ENCODE assay signal across 22 mouse cellular contexts in genomic region chrX:20279424-20279823, GRCm38 (mm10).
"Had no signal": no experiment of that assay in that cellular context is flagged by ENCODE, and none has a peak within 500 bp of the region (broad histone marks: within the 10 kb centered on the region; RNA-seq: fewer than 3 reads in every experiment).

No protein-coding gene starts in this region.

- ATAC-seq: liver, embryonic 12.5 days; midbrain, embryonic 13.5 days had no signal

- H3K27me3 ChIP-seq: limb, embryonic 13.5 days; liver, embryonic 12.5 days; liver, embryonic 15.5 days; lung, embryonic 15.5 days; megakaryocyte, embryonic 14.5 days; midbrain, embryonic 13.5 days; neural tube, embryonic 12.5 days; neural tube, embryonic 15.5 days; stomach, embryonic 15.5 days had no signal

- DNase-seq: kidney, adult 11 months; kidney, adult 8-10 months; kidney, postnatal 25 days; layer of hippocampus, adult 9-11 months; liver; lung, adult 18-20 months; lung, postnatal 10 days; lung, postnatal 36 days; retina, postnatal 1 day; right cerebral cortex, postnatal 25 days; thymus, postnatal 25 days had no signal

- H3K36me3 ChIP-seq: limb, embryonic 10.5 days; limb, embryonic 13.5 days; liver, embryonic 12.5 days; liver, embryonic 15.5 days; lung, embryonic 15.5 days; midbrain, embryonic 10.5 days; midbrain, embryonic 13.5 days; neural tube, embryonic 12.5 days; neural tube, embryonic 15.5 days; stomach, embryonic 15.5 days had no signal
